Mouse (Mus musculus) heart, adult 2 months (tissue): ENCODE results near the gene Ttll7.

Source experiments
- CTCF ChIP-seq: fragments of 200-600 bp; IDR thresholded peaks from 2 replicates; pipeline ENCODE4 v1.8.1; 2022; ENCODE audit warnings: antibody characterized with exemption, mild to moderate bottlenecking, moderate library complexity
- POLR2A ChIP-seq: fragments of 200-500 bp; IDR thresholded peaks from 2 replicates; pipeline ENCODE4 v1.6.1; 2011; ENCODE audit warnings: mild to moderate bottlenecking, low read depth, low read length, control low read depth; ENCODE audit not compliant: insufficient read depth

- TF ChIP-seq CTCF (no peak), POLR2A (no peak)
Observed at GRCm38 (mm10) chr3:146812041-146812878, 39.9 kb upstream of the Ttll7 start.
